8 mouse cellular contexts compared by ENCODE assay signal in the genomic region with DNA sequence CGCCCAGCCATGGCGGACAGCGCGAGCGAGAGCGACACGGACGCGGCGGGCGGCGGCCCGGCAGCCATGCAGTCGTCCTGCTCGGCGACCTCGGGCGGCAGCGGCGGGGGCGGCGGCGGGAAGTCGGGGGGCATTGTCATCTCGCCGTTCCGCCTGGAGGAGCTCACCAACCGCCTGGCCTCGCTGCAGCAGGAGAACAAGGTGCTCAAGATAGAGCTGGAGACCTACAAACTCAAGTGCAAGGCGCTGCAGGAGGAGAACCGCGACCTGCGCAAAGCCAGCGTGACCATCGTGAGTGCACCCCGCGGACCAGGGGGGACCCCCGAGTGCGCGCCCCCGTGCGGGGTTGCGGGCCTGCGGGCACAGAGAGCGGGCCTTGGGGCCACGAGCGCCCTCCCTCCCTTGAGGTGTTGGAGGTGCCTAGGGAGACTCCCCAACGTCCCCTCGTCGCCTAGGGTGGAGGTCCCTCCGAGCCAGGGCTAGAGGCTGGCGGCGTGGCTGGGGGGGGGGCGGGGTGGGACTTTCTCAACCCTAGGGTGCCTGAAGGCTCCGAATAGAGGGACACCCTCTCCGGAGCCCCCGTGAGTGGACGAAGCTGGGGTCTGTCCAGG. TPM values are rescaled to one million over a fixed set of nuclear protein-coding genes. Genes with fewer than 3 reads are reported as not detected.
DNase-seq lines count a peak whose midpoint lies in the region; ATAC-seq and TF ChIP-seq lines count a peak whose summit lies in the region.

No protein-coding gene starts in this region.

- DNase-seq in right cerebral cortex, adult 2 months (ENCODE audit: low spot score in 2 of 2): peak; percentile 34 to 51
- no peak for DNase-seq in right cerebral cortex, adult 18-20 months
- DNase-seq in cerebellum, adult 2 months: peak; percentile 50 to 64
- DNase-seq in heart, adult 2 months: peak in 1 of 2 experiments; percentile 76
- DNase-seq in urinary bladder, postnatal 14 days (ENCODE audit: low spot score): no peak

- peak overlapping the region; percentile 92 for H3K9ac ChIP-seq in heart, adult 2 months (ENCODE audit: low read depth, low read length)
- peak overlapping the region; percentile 93 for H3K9ac ChIP-seq in kidney, embryonic 15.5 days
- H3K9ac ChIP-seq in lung, embryonic 15.5 days: peak overlapping the region; percentile 69

- peaks cover 6% of the 10 kb centered on the region; the same call in 1 of the 2 replicates for H3K4me1 ChIP-seq in cerebellum, adult 2 months (ENCODE audit: control insufficient read depth, insufficient read depth, low read length)
- peaks cover 7% of the 10 kb centered on the region for H3K4me1 ChIP-seq in heart, adult 2 months (ENCODE audit: control insufficient read depth, insufficient read depth, low read length)
- H3K4me1 ChIP-seq in kidney, embryonic 15.5 days: peaks cover 37% of the 10 kb centered on the region
- H3K4me1 ChIP-seq in lung, embryonic 15.5 days: peaks cover 34% of the 10 kb centered on the region
- peaks cover 14% of the 10 kb centered on the region; the same call in 1 of the 2 replicates for H3K4me1 ChIP-seq in small intestine, adult 2 months (ENCODE audit: control insufficient read depth, insufficient read depth, insufficient read length, low read length)

- no peaks in the 10 kb centered on the region for H3K27me3 ChIP-seq in cerebellum, adult 2 months (ENCODE audit: control insufficient read depth, insufficient read depth, low read length)
- H3K27me3 ChIP-seq in heart, adult 2 months (ENCODE audit: control insufficient read depth, insufficient read depth, low read length): no peaks in the 10 kb centered on the region
- H3K27me3 ChIP-seq in kidney, embryonic 15.5 days: no peaks in the 10 kb centered on the region
- no peaks in the 10 kb centered on the region for H3K27me3 ChIP-seq in lung, embryonic 15.5 days
- no peaks in the 10 kb centered on the region for H3K27me3 ChIP-seq in small intestine, adult 2 months (ENCODE audit: control insufficient read depth, insufficient read depth, low read length)

- ATAC-seq in kidney, embryonic 15.5 days (replicated peaks; ENCODE audit: low FRiP score): peak; percentile 9
- peak; percentile 40 for ATAC-seq in lung, embryonic 15.5 days (ENCODE audit: borderline replicate concordance, extremely low read depth, low FRiP score, low TSS enrichment)

- 2% methylated on average over 58 of the region's 58 CpGs for WGBS in cerebellum, adult 2 months
- under 1% methylated on average over 57 of the region's 58 CpGs for WGBS in heart, adult 2 months
- under 1% methylated on average over 56 of the region's 58 CpGs for WGBS in kidney, embryonic 15.5 days
- under 1% methylated on average over 54 of the region's 58 CpGs for whole genome bisulfite sequencing in lung, embryonic 15.5 days
- WGBS in small intestine, adult 2 months: 1% methylated on average over 55 of the region's 58 CpGs

- peaks cover 5% of the 10 kb centered on the region; the same call in 1 of the 2 replicates for H3K79me2 ChIP-seq in heart, adult 2 months (replicated peaks; ENCODE audit: control insufficient read depth, insufficient read depth, low read length)

- 0 out of 2 replicates have a peak, but pooled peaks cover 4% of the 10 kb centered on the region for H3K9me3 ChIP-seq in kidney, embryonic 15.5 days (replicated peaks)
- H3K9me3 ChIP-seq in lung, embryonic 15.5 days: no peaks in the 10 kb centered on the region

- intact Hi-C loops in heart, adult 2 months (cut with DNase I): loop anchor here (5.0 kb wide), 6 partner anchors 35 to 225 kb away; no protein-coding TSS in a partner anchor

- H3K4me3 ChIP-seq in cerebellum, adult 2 months (replicated peaks; ENCODE audit: insufficient read depth, low read depth, low read length): peak overlapping the region; percentile 72
- peak overlapping the region; percentile 95 for H3K4me3 ChIP-seq in heart, adult 2 months
- peak overlapping the region; percentile 98 for H3K4me3 ChIP-seq in kidney, embryonic 15.5 days (replicated peaks)
- H3K4me3 ChIP-seq in lung, embryonic 15.5 days: peak overlapping the region; percentile 80
- peak overlapping the region; percentile 98 for H3K4me3 ChIP-seq in small intestine, adult 2 months (ENCODE audit: low read depth, low read length)

- no peak for TF ChIP-seq POLR2A in cerebellum, adult 2 months (IDR thresholded peaks at IDR 0.05; ENCODE audit: borderline replicate concordance, insufficient read depth, low read length)
- TF ChIP-seq POLR2A in heart, adult 2 months (IDR thresholded peaks at IDR 0.05; ENCODE audit: insufficient read depth, low read depth, low read length): no peak
- TF ChIP-seq POLR2A in small intestine, adult 2 months (IDR thresholded peaks at IDR 0.05; ENCODE audit: low read depth, low read length): no peak

- no peak for TF ChIP-seq EP300 in heart, adult 2 months (IDR thresholded peaks at IDR 0.05; ENCODE audit: insufficient read depth, low read depth, low read length)

- H3K27ac ChIP-seq in cerebellum, adult 2 months (ENCODE audit: insufficient read depth, low read length): peak overlapping the region; percentile 32
- H3K27ac ChIP-seq in heart, adult 2 months: peak overlapping the region; percentile 75
- H3K27ac ChIP-seq in kidney, embryonic 15.5 days: peak overlapping the region; percentile 95
- peak overlapping the region; percentile 89 for H3K27ac ChIP-seq in lung, embryonic 15.5 days
- H3K27ac ChIP-seq in small intestine, adult 2 months (ENCODE audit: insufficient read depth, low read depth, low read length): 0 out of 2 replicates have a peak overlapping the region, but pooled peaks have one; percentile 23

- H3K4me2 ChIP-seq in kidney, embryonic 15.5 days: peak overlapping the region; percentile 84
- peak overlapping the region; percentile 92 for H3K4me2 ChIP-seq in lung, embryonic 15.5 days

- no peaks in the 10 kb centered on the region for H3K36me3 ChIP-seq in heart, adult 2 months (ENCODE audit: control insufficient read depth, insufficient read depth, low read length)
- peaks cover 21% of the 10 kb centered on the region for H3K36me3 ChIP-seq in kidney, embryonic 15.5 days
- peaks cover 6% of the 10 kb centered on the region; the same call in 1 of the 2 replicates for H3K36me3 ChIP-seq in lung, embryonic 15.5 days
- no peaks in the 10 kb centered on the region for H3K36me3 ChIP-seq in small intestine, adult 2 months (ENCODE audit: control insufficient read depth, insufficient read depth, low read length)

- no peak for TF ChIP-seq CTCF in cerebellum, adult 2 months (IDR thresholded peaks at IDR 0.05; ENCODE audit: borderline replicate concordance, insufficient read depth, low read depth, low read length)
- TF ChIP-seq CTCF in heart, adult 2 months (IDR thresholded peaks at IDR 0.05): no peak
- TF ChIP-seq CTCF in small intestine, adult 2 months (IDR thresholded peaks at IDR 0.05; ENCODE audit: extremely low read depth, insufficient read length, insufficient replicate concordance, low read depth, low read length): no peak

RNA-seq across cellular contexts. Expression of gene Ccdc6, which starts 0.5 kb away (rescaled TPM):
- 28.0 and 31.7 TPM in 2 replicates for polyA plus RNA-seq in cerebellum, adult 2 months (2012; rRNA removed)
- 10 to 100 TPM; 26.3 to 28.5 TPM for total RNA-seq in heart, adult 2 months (2021)
- 14.3 and 18.4 TPM in 2 replicates for polyA plus RNA-seq in heart, adult 2 months (2012; rRNA removed)
- polyA plus RNA-seq in kidney, embryonic 15.5 days (2015; fragmentation: Nextera tagmentation; extraction: Ambion mirVana): 22.5 and 22.9 TPM in 2 replicates
- 14.3 and 15.0 TPM in 2 replicates for polyA plus RNA-seq in lung, embryonic 15.5 days (2015; fragmentation: Nextera tagmentation; extraction: Ambion mirVana)
- 16.6 and 34.6 TPM in 2 replicates for polyA plus RNA-seq in small intestine, adult 2 months (2012; rRNA removed)

Comparison
In these comparisons a context has a peak if more than half of its experiments do, and no peak if none do; other contexts are left out.
1. DNase-seq: peak in right cerebral cortex, adult 2 months (2 of 2) and cerebellum, adult 2 months (2 of 2); none in right cerebral cortex, adult 18-20 months (single experiment) and urinary bladder, postnatal 14 days (single experiment).
2. H3K27ac ChIP-seq: peak in every context shown above with its lines; median percentile 95 in kidney, embryonic 15.5 days; 89 in lung, embryonic 15.5 days; 75 in heart, adult 2 months; 32 in cerebellum, adult 2 months; 23 in small intestine, adult 2 months.
3. Peak in every context shown above with its lines, with median percentiles within 50 percentile points of each other: H3K4me3 ChIP-seq and H3K9ac ChIP-seq.